Mouse (Mus musculus): ENCODE results near the gene Tbx15. TPM values are rescaled to one million over a fixed set of nuclear protein-coding genes. Genes with fewer than 3 reads are reported as not detected.

The Tbx15 gene
- polyA plus RNA-seq, 1 experiment from 2014 or later, result 0.69 TPM

- Histone ChIP-seq H3K27me3 (no peaks in the 10 kb centered on the region), H3K4me1 (no peaks in the 10 kb centered on the region), H3K9me3 (no peaks in the 10 kb centered on the region), H3K4me3 (no peak overlapping the region), H3K36me3 (no peaks in the 10 kb centered on the region), H3K9ac (replicated peaks) (no peak overlapping the region), H3K4me2 (replicated peaks) (no peak overlapping the region), H3K27ac (replicated peaks) (no peak overlapping the region)
- 85% methylated on average over 3 of the region's 3 CpGs for WGBS
- no peak for ATAC-seq (replicated peaks)
Measured at GRCm38 (mm10) chr3:99340021-99340420, 99.8 kb downstream of the Tbx15 start.

GRCm38 (mm10) chr3:99379616-99380250 is 139.6 kb downstream of the Tbx15 start:
- H3K4me3 ChIP-seq, result no peak overlapping the region
- no peak for ATAC-seq (replicated peaks)
- no peaks in the 10 kb centered on the region for H3K4me1 ChIP-seq
- H3K9me3 ChIP-seq, result no peaks in the 10 kb centered on the region
- H3K9ac ChIP-seq (replicated peaks), result no peak overlapping the region
- WGBS, result 97% methylated on average over 2 of the region's 2 CpGs
- no peak overlapping the region for H3K27ac ChIP-seq (replicated peaks)
- no peaks in the 10 kb centered on the region for H3K36me3 ChIP-seq
- H3K27me3 ChIP-seq, result no peaks in the 10 kb centered on the region
- no peak overlapping the region for H3K4me2 ChIP-seq (replicated peaks)

GRCm38 (mm10) chr3:99387127-99387526 is 146.9 kb downstream of the Tbx15 start:
- H3K27me3 ChIP-seq, result no peaks in the 10 kb centered on the region
- no peaks in the 10 kb centered on the region for H3K9me3 ChIP-seq
- ATAC-seq (replicated peaks), result no peak
- H3K4me1 ChIP-seq, result no peaks in the 10 kb centered on the region
- H3K9ac ChIP-seq (replicated peaks), result no peak overlapping the region
- no peak overlapping the region for H3K4me2 ChIP-seq (replicated peaks)
- WGBS, result 62% methylated on average over 3 of the region's 4 CpGs
- H3K27ac ChIP-seq (replicated peaks), result no peak overlapping the region
- no peaks in the 10 kb centered on the region for H3K36me3 ChIP-seq
- H3K4me3 ChIP-seq, result no peak overlapping the region

Small RNAs within 50 kb of the gene (microRNA-seq; reads per million reads assigned to microRNA genes)
- gene Mir6481, result not detected

Other genes with a start within 250 kb of the Tbx15 start
- 5.9 and 7.0 TPM in 2 replicates for gene Wars2, start 99.3 kb upstream of the Tbx15 start, polyA plus RNA-seq (2015; fragmentation: Nextera tagmentation; extraction: Ambion mirVana)

Data from forebrain, embryonic 15.5 days (tissue).